Mouse (Mus musculus): ENCODE measurements around the gene Nkap.

GRCm38 (mm10) chrX:37095106-37095768 is 31.4 kb upstream of the Nkap start:
- TF ChIP-seq MAFK (IDR thresholded peaks at IDR 0.05; ENCODE audit: insufficient read depth, low read depth, low read length) (no peak), CHD2 (IDR thresholded peaks at IDR 0.05; ENCODE audit: low read depth, low read length) (no peak), HCFC1 (IDR thresholded peaks at IDR 0.05; ENCODE audit: borderline replicate concordance, insufficient read depth, low read length) (no peak)
